25 mouse cellular contexts compared by ENCODE assay signal in genomic region chrY:10708761-10709160, GRCm38 (mm10). TPM values are rescaled to one million over a fixed set of nuclear protein-coding genes. Genes with fewer than 3 reads are reported as not detected.
DNase-seq lines count a peak whose midpoint lies in the region.
"Had no signal": no experiment of that assay in that cellular context is flagged by ENCODE, and none has a peak within 500 bp of the region (broad histone marks: within the 10 kb centered on the region; RNA-seq: fewer than 3 reads in every experiment).

No protein-coding gene starts in this region.

- DNase-seq in adrenal gland, adult (ENCODE audit: inconsistent age in 2 of 2, low spot score in 1 of 2): peak; percentile 6 to 17
- DNase-seq in cerebellum, adult 9-11 months: peak; percentile 1
- peak; percentile 2 for DNase-seq in heart, postnatal 4 days
- DNase-seq in kidney, postnatal 10 days: peak; percentile 2
- peak; percentile 3 to 15 for DNase-seq in lung, postnatal 4 days
- peak; percentile 11 to 50 for DNase-seq in spleen, postnatal 4 days (ENCODE audit: low spot score in 2 of 2)
- DNase-seq in urinary bladder, adult 2 months (ENCODE audit: low spot score): peak; percentile 13

RNA-seq across cellular contexts. Expression of gene Gm20777, which starts 43.5 kb away (rescaled TPM):
- not detected for total RNA-seq in heart, postnatal 4 days (2021)
- not detected in 2 replicates for polyA plus RNA-seq in urinary bladder, adult 2 months (2012; rRNA removed)
- total RNA-seq: adrenal gland, adult 2 months; adrenal gland, postnatal 10 days; adrenal gland, postnatal 25 days; adrenal gland, postnatal 4 days; common myeloid progenitor, adult 5-6 weeks; ES-E14; MEL had no signal
- polyA plus RNA-seq: activated CD4-positive, CD25-positive, alpha-beta regulatory T cell, adult 4 months; adrenal gland, adult 2 months; brain, embryonic 14.5 days; C2C12; embryonic facial prominence, embryonic 11.5 days; embryonic facial prominence, embryonic 13.5 days; embryonic facial prominence, embryonic 15.5 days; erythroblast, embryonic 14.5 days; forebrain, embryonic 10.5 days; forebrain, embryonic 12.5 days; forebrain, embryonic 14.5 days; forebrain, embryonic 16.5 days had no signal

Comparison
In these comparisons a context has a peak if more than half of its experiments do, and no peak if none do; other contexts are left out.
1. Peak in every context shown above with its lines: DNase-seq.